In the genomic region with DNA sequence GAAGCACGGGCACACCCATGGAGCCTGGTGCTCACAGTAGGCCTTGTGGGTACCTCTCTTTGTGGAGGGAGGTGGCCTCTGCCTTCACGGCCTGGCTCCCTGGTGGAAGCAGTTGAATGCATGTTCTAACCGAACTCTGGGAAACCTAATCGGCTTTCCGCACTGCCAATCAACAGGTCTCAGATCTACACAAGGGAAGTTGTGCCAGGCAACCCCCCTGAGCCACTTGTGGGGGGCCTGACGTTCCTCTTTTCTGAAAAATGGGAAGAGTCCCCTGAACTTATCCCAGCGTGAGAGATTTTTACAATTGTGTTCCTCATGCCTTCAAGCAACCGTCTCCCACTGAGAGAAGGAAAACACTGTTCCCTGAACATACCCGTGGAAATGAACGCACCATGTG, we compare ENCODE assay signal across 21 mouse cellular contexts. TPM values are rescaled to one million over a fixed set of nuclear protein-coding genes. Genes with fewer than 3 reads are reported as not detected.
DNase-seq lines count a peak whose midpoint lies in the region; ATAC-seq and TF ChIP-seq lines count a peak whose summit lies in the region.
"Had no signal": no experiment of that assay in that cellular context is flagged by ENCODE, and none has a peak within 500 bp of the region (broad histone marks: within the 10 kb centered on the region; RNA-seq: fewer than 3 reads in every experiment).

No protein-coding gene starts in this region.

- H3K9ac ChIP-seq in lung, embryonic 15.5 days = no peak overlapping the region
- H3K9ac ChIP-seq: forebrain, embryonic 13.5 days; heart, embryonic 12.5 days; liver, embryonic 14.5 days; neural tube, embryonic 12.5 days had no signal

- no peak overlapping the region for H3K4me2 ChIP-seq in lung, embryonic 15.5 days
- H3K4me2 ChIP-seq: forebrain, embryonic 13.5 days; heart, embryonic 12.5 days; neural tube, embryonic 12.5 days had no signal

- ATAC-seq in lung, embryonic 15.5 days (ENCODE audit: borderline replicate concordance, extremely low read depth, low FRiP score, low TSS enrichment) = no peak
- ATAC-seq in common myeloid progenitor, adult 5-6 weeks (replicated peaks; ENCODE audit: low read depth, poor library complexity, severe bottlenecking) = peak; percentile 16
- peak; percentile 18 for ATAC-seq in megakaryocyte progenitor cell, adult 5-6 weeks (replicated peaks; ENCODE audit: poor library complexity)
- ATAC-seq: forebrain, embryonic 13.5 days had no signal

- TF ChIP-seq CTCF in gastrocnemius, adult 2 months (IDR thresholded peaks at IDR 0.05) = no peak

- WGBS in lung, embryonic 15.5 days = 84% methylated on average over 10 of the region's 10 CpGs

- H3K4me3 ChIP-seq in gastrocnemius, adult 2 months = no peak overlapping the region
- no peak overlapping the region for H3K4me3 ChIP-seq in lung, embryonic 15.5 days
- H3K4me3 ChIP-seq: forebrain, embryonic 13.5 days; heart, embryonic 12.5 days; megakaryocyte, embryonic 14.5 days; neural tube, embryonic 12.5 days had no signal

- peak; percentile 26 for DNase-seq in gastrocnemius, adult 2 months
- DNase-seq in gastrocnemius, adult 18-20 months (ENCODE audit: low spot score) = no peak
- DNase-seq in lung, postnatal 36 days = no peak
- DNase-seq in ovary, postnatal 36 days (ENCODE audit: low spot score) = no peak
- DNase-seq: gastrocnemius, postnatal 10 days; kidney, postnatal 25 days; midbrain, embryonic 14.5 days; thymus, adult 2 months had no signal

- no peaks in the 10 kb centered on the region for H3K36me3 ChIP-seq in lung, embryonic 15.5 days
- H3K36me3 ChIP-seq: G1E; neural tube, embryonic 12.5 days had no signal

- H3K27ac ChIP-seq in gastrocnemius, adult 2 months = no peak overlapping the region
- H3K27ac ChIP-seq in lung, embryonic 15.5 days = 0 out of 2 replicates have a peak overlapping the region, but pooled peaks have one; percentile 61
- H3K27ac ChIP-seq: forebrain, embryonic 13.5 days; hindbrain, postnatal 0 days; liver, embryonic 14.5 days; neural tube, embryonic 12.5 days; stomach, postnatal 0 days had no signal

- no peaks in the 10 kb centered on the region for H3K27me3 ChIP-seq in lung, embryonic 15.5 days
- H3K27me3 ChIP-seq: Patski had no signal

- peaks cover 57% of the 10 kb centered on the region for H3K4me1 ChIP-seq in lung, embryonic 15.5 days

- intact Hi-C loops in gastrocnemius, adult 2 months (cut with DNase I) = no loop called here

- no peaks in the 10 kb centered on the region for H3K9me3 ChIP-seq in lung, embryonic 15.5 days
- H3K9me3 ChIP-seq: forebrain, embryonic 13.5 days; heart, embryonic 12.5 days; megakaryocyte, embryonic 14.5 days; neural tube, embryonic 12.5 days had no signal

RNA-seq across cellular contexts. Expression of gene Tgfbi, which starts 5.9 kb away (rescaled TPM):
- 10 to 100 TPM; 13.0 to 24.8 TPM for total RNA-seq in gastrocnemius, adult 2 months (2021)
- 10 to 100 TPM; 13.4 to 17.6 TPM for total RNA-seq in gastrocnemius, adult 18-20 months (2021)
- polyA plus RNA-seq in lung, embryonic 15.5 days (2015; fragmentation: Nextera tagmentation; extraction: Ambion mirVana) = 189 TPM in 2 replicates
- 5.5 and 7.2 TPM in 2 replicates for total RNA-seq in common myeloid progenitor, adult 5-6 weeks (2017)
- total RNA-seq in megakaryocyte progenitor cell, adult 5-6 weeks (2015) = 8.4 and 10.1 TPM in 2 replicates
- 15.4 and 15.7 TPM in 2 replicates for total RNA-seq in megakaryocyte progenitor cell, adult 5-6 weeks (2017)
- total RNA-seq: CH12.LX, G1E had no signal
